Mouse (Mus musculus) heart, embryonic 10.5 days (tissue): ENCODE results near the gene Tnr. TPM values are rescaled to one million over a fixed set of nuclear protein-coding genes. Genes with fewer than 3 reads are reported as not detected.

ENCODE experiments used
- DNase-seq: peaks from one replicate; pipeline ENCODE4 v3.0.0-alpha.2; 2017; ENCODE audit warnings: low spot score
- H3K27ac ChIP-seq: fragments of 300-500 bp; sonication (generic); 2 replicates; pipeline ENCODE4 v1.5.1; 2016; ENCODE audit warnings: mild to moderate bottlenecking
- H3K27me3 ChIP-seq: fragments of 300-500 bp; sonication (generic); 2 replicates; pipeline ENCODE4 v1.6.1; 2016; ENCODE audit warnings: mild to moderate bottlenecking; ENCODE audit not compliant: poor library complexity, insufficient read depth, severe bottlenecking
- H3K36me3 ChIP-seq: fragments of 300-500 bp; sonication (generic); 2 replicates; pipeline ENCODE4 v1.6.1; 2016; ENCODE audit warnings: mild to moderate bottlenecking, moderate library complexity
- H3K4me1 ChIP-seq: fragments of 300-500 bp; sonication (generic); 2 replicates; pipeline ENCODE4 v1.6.1; 2016; ENCODE audit warnings: mild to moderate bottlenecking
- H3K4me3 ChIP-seq: fragments of 300-500 bp; sonication (generic); 2 replicates; pipeline ENCODE4 v1.5.1; 2016; ENCODE audit warnings: mild to moderate bottlenecking, moderate library complexity
- H3K9me3 ChIP-seq: fragments of 300-500 bp; sonication (generic); 2 replicates; pipeline ENCODE4 v1.6.1; 2016; ENCODE audit warnings: mild to moderate bottlenecking, moderate library complexity
- WGBS: fragments of 180-500 bp; shearing (Covaris S2); methylation state at CpG from one replicate; pipeline ENCODE4 v1.1.7; 2016; 5-methylcytosine and 5-hydroxymethylcytosine counted together
- polyA plus RNA-seq: library from polyadenylated mRNA; unstranded; fragments of >200 nt; fragmentation: Nextera tagmentation; extraction: Ambion mirVana; gene quantifications from 2 replicates; pipeline ENCODE4 v1.2.1, GENCODE M21; 2016

Gene Tnr
- polyA plus RNA-seq, 1 experiment from 2014 or later: 0.04 TPM

DNA sequence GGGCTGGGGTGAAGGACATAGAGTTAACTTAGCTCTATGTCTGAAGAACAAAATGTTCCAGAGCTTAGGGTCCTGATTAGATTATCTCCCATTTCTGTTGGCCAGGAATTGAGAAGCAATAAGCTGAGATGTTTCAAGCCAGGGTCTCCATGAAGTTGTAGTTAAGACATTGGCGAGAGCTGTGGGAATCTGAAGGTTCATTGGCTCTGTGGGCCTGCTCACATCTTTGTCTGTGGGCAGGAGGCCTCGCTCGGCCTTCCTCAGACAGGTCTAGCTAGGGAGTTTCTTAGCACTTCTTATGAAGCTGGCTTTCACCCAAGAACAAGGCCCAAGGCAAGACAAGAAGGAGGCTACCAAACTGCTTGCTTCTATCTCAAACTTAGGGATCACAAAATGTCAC lies 48.4 kb downstream of the Tnr start:
- H3K4me1 ChIP-seq: no peaks in the 10 kb centered on the region
- no peak overlapping the region for H3K4me3 ChIP-seq
- H3K36me3 ChIP-seq: no peaks in the 10 kb centered on the region
- no peak for DNase-seq
- H3K9me3 ChIP-seq: no peaks in the 10 kb centered on the region
- WGBS: 81% methylated on average over 3 of the region's 3 CpGs
- H3K27ac ChIP-seq: no peak overlapping the region
- no peaks in the 10 kb centered on the region for H3K27me3 ChIP-seq

GRCm38 (mm10) chr1:159573116-159573515 lies 49.5 kb downstream of the Tnr start:
- Histone ChIP-seq H3K9me3 (no peaks in the 10 kb centered on the region), H3K27ac (no peak overlapping the region), H3K4me1 (no peaks in the 10 kb centered on the region), H3K36me3 (no peaks in the 10 kb centered on the region), H3K27me3 (peaks cover 3% of the 10 kb centered on the region; the same call in 1 of the 2 replicates), H3K4me3 (no peak overlapping the region)
- WGBS: 68% methylated on average over 2 of the region's 2 CpGs
- no peak for DNase-seq

DNA sequence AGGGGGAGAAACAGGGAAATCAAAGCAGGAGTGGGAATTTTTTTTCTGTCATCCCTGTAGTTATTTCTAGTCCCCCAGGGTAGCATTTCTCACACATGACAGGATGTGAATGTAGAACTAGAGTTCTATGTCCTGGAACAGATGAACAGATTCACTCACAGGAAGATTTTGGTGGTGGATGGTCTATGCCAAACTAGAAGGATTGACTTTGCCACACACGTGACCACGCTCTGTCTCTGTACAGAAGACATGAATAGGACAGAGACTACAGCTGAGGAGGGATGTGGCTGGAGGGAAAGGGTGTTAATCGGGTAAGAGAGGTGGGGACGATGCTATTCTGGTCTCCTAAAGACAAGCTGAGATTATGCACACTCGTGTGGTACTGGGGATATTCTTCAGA lies 51.1 kb downstream of the Tnr start:
- no peaks in the 10 kb centered on the region for H3K36me3 ChIP-seq
- peaks cover 18% of the 10 kb centered on the region for H3K27me3 ChIP-seq
- H3K9me3 ChIP-seq: no peaks in the 10 kb centered on the region
- 59% methylated on average over 5 of the region's 5 CpGs for WGBS
- no peak for DNase-seq
- H3K27ac ChIP-seq: no peak overlapping the region
- H3K4me3 ChIP-seq: no peak overlapping the region
- H3K4me1 ChIP-seq: no peaks in the 10 kb centered on the region

DNA sequence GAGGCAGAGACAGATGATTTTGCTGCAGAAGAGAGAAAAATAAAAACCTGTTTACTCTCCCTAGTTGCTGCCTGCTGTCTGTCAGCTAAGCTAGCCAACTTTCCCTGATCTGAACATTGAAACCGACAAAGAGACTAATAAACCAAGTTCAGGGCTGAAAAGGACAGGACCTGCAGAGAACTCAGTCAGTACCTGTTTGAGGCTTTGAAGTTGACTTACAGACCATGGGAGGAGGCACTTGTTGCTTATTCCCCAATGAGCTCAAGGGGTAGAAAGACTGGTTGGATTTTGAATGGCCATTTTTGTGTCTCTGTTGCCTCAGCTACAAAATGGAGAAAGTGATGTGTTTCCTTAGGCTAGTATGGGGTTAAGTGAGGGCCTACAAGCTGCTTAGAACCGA lies 52.7 kb downstream of the Tnr start:
- Histone ChIP-seq H3K36me3 (no peaks in the 10 kb centered on the region), H3K4me1 (no peaks in the 10 kb centered on the region), H3K27ac (no peak overlapping the region), H3K27me3 (peaks cover 26% of the 10 kb centered on the region), H3K4me3 (no peak overlapping the region), H3K9me3 (no peaks in the 10 kb centered on the region)
- 73% methylated on average over 2 of the region's 2 CpGs for WGBS
- DNase-seq: no peak

- no peaks in the 10 kb centered on the region for H3K4me1 ChIP-seq
- H3K27me3 ChIP-seq: peaks cover 26% of the 10 kb centered on the region
- no peak for DNase-seq
- no peak overlapping the region for H3K27ac ChIP-seq
- no peak overlapping the region for H3K4me3 ChIP-seq
- 35% methylated on average over 3 of the region's 3 CpGs for WGBS
- H3K9me3 ChIP-seq: no peaks in the 10 kb centered on the region
- no peaks in the 10 kb centered on the region for H3K36me3 ChIP-seq
Measured at GRCm38 (mm10) chr1:159578391-159578790, 54.8 kb downstream of the Tnr start.

- H3K9me3 ChIP-seq: no peaks in the 10 kb centered on the region
- H3K27ac ChIP-seq: no peak overlapping the region
- H3K27me3 ChIP-seq: peaks cover 26% of the 10 kb centered on the region
- DNase-seq: no peak
- H3K4me1 ChIP-seq: no peaks in the 10 kb centered on the region
- no peak overlapping the region for H3K4me3 ChIP-seq
- WGBS: 71% methylated on average over 8 of the region's 8 CpGs
- H3K36me3 ChIP-seq: no peaks in the 10 kb centered on the region
Measured at GRCm38 (mm10) chr1:159580335-159580921, 56.9 kb downstream of the Tnr start.

- no peaks in the 10 kb centered on the region for H3K36me3 ChIP-seq
- 70% methylated on average over 4 of the region's 4 CpGs for WGBS
- DNase-seq: no peak
Measured at GRCm38 (mm10) chr1:159583877-159584276, 60.3 kb downstream of the Tnr start.

GRCm38 (mm10) chr1:159588741-159589140 lies 65.2 kb downstream of the Tnr start:
- H3K4me1 ChIP-seq: peaks cover 9% of the 10 kb centered on the region
- no peaks in the 10 kb centered on the region for H3K9me3 ChIP-seq
- no peaks in the 10 kb centered on the region for H3K36me3 ChIP-seq
- H3K27ac ChIP-seq: no peak overlapping the region
- no peak overlapping the region for H3K4me3 ChIP-seq
- H3K27me3 ChIP-seq: peaks cover 6% of the 10 kb centered on the region; the same call in 1 of the 2 replicates
- no peak for DNase-seq
- 61% methylated on average over 2 of the region's 2 CpGs for WGBS

More at GRCm38 (mm10) chr1:159583877-159584276, 60.3 kb downstream of the Tnr start:
- Histone ChIP-seq H3K9me3 (no peaks in the 10 kb centered on the region), H3K4me3 (no peak overlapping the region), H3K27me3 (peaks cover 22% of the 10 kb centered on the region), H3K27ac (no peak overlapping the region), H3K4me1 (no peaks in the 10 kb centered on the region)

GRCm38 (mm10) chr1:159594099-159595058 lies 70.8 kb downstream of the Tnr start:
- Histone ChIP-seq H3K27me3 (no peaks in the 10 kb centered on the region), H3K27ac (no peak overlapping the region), H3K4me1 (peaks cover 21% of the 10 kb centered on the region), H3K4me3 (no peak overlapping the region), H3K9me3 (no peaks in the 10 kb centered on the region), H3K36me3 (no peaks in the 10 kb centered on the region)
- 82% methylated on average over 14 of the region's 14 CpGs for WGBS
- DNase-seq: no peak

DNA sequence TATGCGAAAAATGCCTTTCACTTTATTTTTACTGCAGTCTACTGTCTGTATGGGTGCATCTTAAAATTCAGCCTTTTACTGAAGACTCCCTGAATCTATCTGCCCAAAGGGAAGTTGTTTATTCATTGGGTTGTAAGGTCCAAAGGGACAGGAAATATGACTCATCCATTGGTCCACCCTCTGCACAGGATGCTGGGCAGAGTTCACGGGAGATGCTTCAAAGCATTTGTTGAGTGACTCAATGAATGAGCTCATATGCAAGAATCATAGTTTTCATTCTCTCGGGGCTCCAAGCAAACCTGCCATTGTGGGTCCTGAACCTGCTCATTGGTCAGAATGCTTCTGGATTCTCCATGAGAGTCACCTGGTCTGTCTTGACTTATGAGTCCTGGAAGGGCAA lies 72.2 kb downstream of the Tnr start:
- H3K27me3 ChIP-seq: no peaks in the 10 kb centered on the region
- no peaks in the 10 kb centered on the region for H3K9me3 ChIP-seq
- H3K4me3 ChIP-seq: no peak overlapping the region
- no peaks in the 10 kb centered on the region for H3K36me3 ChIP-seq
- H3K4me1 ChIP-seq: peaks cover 21% of the 10 kb centered on the region
- DNase-seq: no peak
- H3K27ac ChIP-seq: no peak overlapping the region
- 64% methylated on average over 3 of the region's 3 CpGs for WGBS

- WGBS: 32% methylated on average over 2 of the region's 2 CpGs
- no peaks in the 10 kb centered on the region for H3K27me3 ChIP-seq
- H3K9me3 ChIP-seq: no peaks in the 10 kb centered on the region
- H3K4me3 ChIP-seq: no peak overlapping the region
- H3K27ac ChIP-seq: 0 out of 2 replicates have a peak overlapping the region, but pooled peaks have one; percentile 36
- H3K36me3 ChIP-seq: no peaks in the 10 kb centered on the region
- no peak for DNase-seq
- peaks cover 21% of the 10 kb centered on the region for H3K4me1 ChIP-seq
Measured at GRCm38 (mm10) chr1:159596640-159597039, 73.1 kb downstream of the Tnr start.

GRCm38 (mm10) chr1:159613561-159613960 lies 90.0 kb downstream of the Tnr start:
- Histone ChIP-seq H3K27ac (no peak overlapping the region), H3K36me3 (no peaks in the 10 kb centered on the region)

DNA sequence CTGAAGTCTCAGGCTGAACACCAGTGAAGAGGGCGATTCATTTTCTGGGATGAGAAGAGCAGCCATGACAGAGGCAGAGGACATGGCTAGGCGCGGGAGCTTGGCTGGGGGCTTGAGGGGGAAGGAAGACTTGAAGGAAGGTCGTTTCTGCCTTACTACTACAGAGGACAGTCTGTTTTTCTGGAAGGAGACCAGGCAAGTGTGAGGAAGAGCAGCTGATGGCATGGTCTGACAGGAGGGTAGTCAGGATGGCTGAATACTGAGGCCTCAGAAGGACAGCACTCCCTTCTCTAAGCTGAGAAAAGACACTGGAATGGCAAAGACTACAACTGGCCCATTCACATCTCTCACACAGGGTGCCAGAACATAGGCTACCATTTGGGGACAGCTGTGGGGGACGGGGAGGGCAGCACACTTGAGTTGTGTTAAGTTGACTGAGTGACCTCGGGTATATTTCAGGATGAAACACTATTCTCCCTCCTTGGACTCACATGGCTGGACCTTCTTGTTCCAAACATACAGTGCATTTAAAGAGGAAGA lies 90.6 kb downstream of the Tnr start:
- Histone ChIP-seq H3K27ac (no peak overlapping the region), H3K4me1 (no peaks in the 10 kb centered on the region), H3K4me3 (no peak overlapping the region), H3K36me3 (no peaks in the 10 kb centered on the region), H3K27me3 (no peaks in the 10 kb centered on the region), H3K9me3 (no peaks in the 10 kb centered on the region)
- no peak for DNase-seq
- WGBS: 64% methylated on average over 6 of the region's 6 CpGs

More at GRCm38 (mm10) chr1:159613561-159613960, 90.0 kb downstream of the Tnr start:
- H3K9me3 ChIP-seq: no peaks in the 10 kb centered on the region
- no peaks in the 10 kb centered on the region for H3K27me3 ChIP-seq
- H3K4me1 ChIP-seq: no peaks in the 10 kb centered on the region
- H3K4me3 ChIP-seq: no peak overlapping the region
- WGBS: 80% methylated on average over 4 of the region's 4 CpGs
- no peak for DNase-seq
